Mouse (Mus musculus) heart, embryonic 14.5 days (tissue): Measurements from ENCODE around the gene Ccdc186. TPM values are rescaled to one million over a fixed set of nuclear protein-coding genes. Genes with fewer than 3 reads are reported as not detected.
A peak's percentile ranks its signal among the peaks of the same experiment; 100 is the strongest.
"Not testable (repeated sequence)": the region's sequence is repeated elsewhere in the genome, so short reads cannot be mapped to it uniquely, and the experiment has no call there.

ENCODE experiments used
- ATAC-seq: fragments of 200-750 bp; cut with Nextera tagmentation; 2 replicates; pipeline ENCODE4 v1.8.0; 2017; ENCODE audit warnings: low read depth, moderate TSS enrichment; ENCODE audit not compliant: insufficient number of reproducible peaks, insufficient read depth, low FRiP score
- H3K27ac ChIP-seq, 2 experiments: fragments of 200-500 bp in 1 of 2; fragments of 300-500 bp in 1 of 2; sonication (generic) in 1 of 2; replicated peaks in 1 of 2; 2 replicates each; pipeline ENCODE4 v1.5.1; 2012 to 2014; ENCODE audit warnings: low read depth in 2 of 2, low read length in 2 of 2, control low read depth in 1 of 2, mild to moderate bottlenecking in 1 of 2, mixed read lengths in 1 of 2; ENCODE audit not compliant: control insufficient read depth in 1 of 2, insufficient read depth in 1 of 2
- H3K27me3 ChIP-seq: fragments of 300-500 bp; sonication (generic); 2 replicates; pipeline ENCODE4 v1.6.1; 2014; ENCODE audit warnings: mild to moderate bottlenecking, low read length, control low read depth; ENCODE audit not compliant: control insufficient read depth, insufficient read depth
- H3K36me3 ChIP-seq: fragments of 300-500 bp; sonication (generic); 2 replicates; pipeline ENCODE4 v1.6.1; 2014; ENCODE audit warnings: mild to moderate bottlenecking, control low read depth, low read length, mixed read lengths; ENCODE audit not compliant: control insufficient read depth, insufficient read depth
- H3K4me1 ChIP-seq, 2 experiments: fragments of 200-500 bp in 1 of 2; fragments of 300-500 bp in 1 of 2; sonication (generic) in 1 of 2; 2 replicates each; pipeline ENCODE4 v1.6.1; 2012 to 2014; ENCODE audit warnings: low read length in 2 of 2, control low read depth in 1 of 2, mixed read lengths in 1 of 2; ENCODE audit not compliant: control insufficient read depth in 2 of 2, insufficient read depth in 2 of 2
- H3K4me2 ChIP-seq: fragments of 300-500 bp; sonication (generic); 2 replicates; pipeline ENCODE4 v1.6.1; 2014; ENCODE audit warnings: mild to moderate bottlenecking, low read length
- H3K4me3 ChIP-seq, 2 experiments: fragments of 200-500 bp in 1 of 2; fragments of 300-500 bp in 1 of 2; sonication (generic) in 1 of 2; 2 replicates each; pipeline ENCODE4 v1.5.1; 2012 to 2014; ENCODE audit warnings: low read length in 2 of 2, mild to moderate bottlenecking in 2 of 2, control low read depth in 1 of 2, low read depth in 1 of 2, moderate library complexity in 1 of 2; ENCODE audit not compliant: control insufficient read depth in 1 of 2, insufficient read depth in 1 of 2
- H3K9ac ChIP-seq: fragments of 300-500 bp; sonication (generic); 2 replicates; pipeline ENCODE4 v1.6.1; 2014; ENCODE audit warnings: mild to moderate bottlenecking, low read length
- H3K9me3 ChIP-seq: fragments of 300-500 bp; sonication (generic); 2 replicates; pipeline ENCODE4 v1.6.1; 2016; ENCODE audit warnings: low read length, control low read depth; ENCODE audit not compliant: control insufficient read depth
- WGBS: fragments of 180-500 bp; shearing (Covaris S2); extraction: QIAGEN DNeasy Blood & Tissue Kit; methylation state at CpG from one replicate; pipeline ENCODE4 v1.1.7; 2014; 5-methylcytosine and 5-hydroxymethylcytosine counted together
- polyA plus RNA-seq: library from polyadenylated mRNA; unstranded; fragments of >200 nt; fragmentation: Nextera tagmentation; extraction: Ambion mirVana; gene quantifications from 2 replicates; pipeline ENCODE4 v1.2.1, GENCODE M21; 2014

Gene Ccdc186
- polyA plus RNA-seq, 1 experiment from 2014 or later = 20.4 TPM

DNA sequence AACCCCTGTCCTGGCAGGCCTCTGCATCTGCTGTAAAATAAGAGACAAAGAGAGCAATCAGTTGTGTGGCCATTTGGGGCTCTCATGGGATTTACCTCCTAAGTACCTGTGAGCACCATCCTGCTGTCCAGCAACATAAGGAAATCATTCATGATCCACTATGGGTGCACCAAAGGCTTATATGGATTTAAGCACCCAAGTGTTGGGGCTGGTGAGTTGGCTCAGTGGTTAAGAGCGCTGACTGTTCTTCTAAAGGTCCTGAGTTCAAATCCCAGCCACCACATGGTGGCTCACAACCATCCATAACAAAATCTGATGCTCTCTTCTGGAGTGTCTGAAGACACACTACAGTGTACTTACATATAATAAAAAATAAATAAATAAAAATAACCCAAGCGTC, 67.5 kb downstream of the Ccdc186 start:
- not testable (repeated sequence) for H3K27ac ChIP-seq, H3K9me3 ChIP-seq, H3K36me3 ChIP-seq, H3K4me2 ChIP-seq, H3K9ac ChIP-seq, H3K27me3 ChIP-seq, H3K4me3 ChIP-seq, ATAC-seq
- H3K4me1 ChIP-seq = peaks cover 13 to 14% of the 10 kb centered on the region in 2 experiments
- 91% methylated on average over 2 of the region's 2 CpGs for WGBS

DNA sequence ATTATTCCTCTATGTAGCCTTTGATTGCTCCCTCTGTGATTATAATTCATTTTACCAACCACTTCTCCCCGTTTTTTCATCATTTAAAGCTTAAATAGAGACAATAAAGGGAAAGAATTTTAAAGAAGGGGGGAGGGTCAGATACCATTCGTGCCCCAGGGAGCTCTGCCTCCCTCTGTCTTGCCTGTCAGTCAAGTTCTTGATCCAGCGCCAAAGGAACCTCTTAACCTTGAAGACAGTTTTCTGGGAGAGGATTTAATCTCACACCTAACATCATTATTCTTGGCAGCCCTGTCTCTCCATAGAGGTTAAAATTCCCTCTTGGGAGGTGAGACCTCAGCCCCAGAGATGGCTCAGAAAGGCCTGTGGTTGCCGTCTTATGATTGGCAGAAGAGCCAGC, 71.3 kb downstream of the Ccdc186 start:
- Histone ChIP-seq H3K9ac (no peak overlapping the region), H3K27me3 (no peaks in the 10 kb centered on the region), H3K9me3 (no peaks in the 10 kb centered on the region), H3K27ac (no peak overlapping the region), H3K4me3 (no peak overlapping the region), H3K4me1 (peaks cover 10 to 25% of the 10 kb centered on the region in 2 experiments), H3K4me2 (no peak overlapping the region), H3K36me3 (no peaks in the 10 kb centered on the region)
- no peak for ATAC-seq
- 58% methylated on average over 4 of the region's 4 CpGs for WGBS

DNA sequence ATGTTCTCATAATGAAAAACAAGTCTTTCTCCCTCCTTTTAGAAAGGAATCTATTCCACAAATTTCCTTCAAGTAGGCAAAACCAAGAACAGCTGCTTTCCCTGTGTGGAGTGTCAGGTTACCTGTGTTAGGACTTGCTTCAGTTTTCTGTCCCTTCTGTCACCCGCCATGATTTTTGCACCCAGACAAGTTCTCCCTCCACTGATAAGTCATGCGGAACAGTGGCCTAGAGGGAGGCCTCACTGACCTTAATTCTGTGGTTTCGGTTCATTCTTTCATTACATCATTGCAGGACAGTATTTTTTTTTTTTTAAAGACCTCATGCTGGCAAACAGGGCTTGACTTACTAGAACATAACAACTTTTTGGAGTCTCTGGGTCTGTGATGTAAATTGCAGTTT, 72.6 kb downstream of the Ccdc186 start:
- no peak overlapping the region for H3K9ac ChIP-seq
- no peak overlapping the region for H3K4me3 ChIP-seq
- no peaks in the 10 kb centered on the region for H3K36me3 ChIP-seq
- H3K27ac ChIP-seq = no peak overlapping the region
- ATAC-seq = no peak
- 65% methylated on average over 3 of the region's 3 CpGs for WGBS
- H3K4me2 ChIP-seq = no peak overlapping the region
- H3K9me3 ChIP-seq = no peaks in the 10 kb centered on the region
- peaks cover 18 to 39% of the 10 kb centered on the region in 2 experiments for H3K4me1 ChIP-seq
- no peaks in the 10 kb centered on the region for H3K27me3 ChIP-seq

DNA sequence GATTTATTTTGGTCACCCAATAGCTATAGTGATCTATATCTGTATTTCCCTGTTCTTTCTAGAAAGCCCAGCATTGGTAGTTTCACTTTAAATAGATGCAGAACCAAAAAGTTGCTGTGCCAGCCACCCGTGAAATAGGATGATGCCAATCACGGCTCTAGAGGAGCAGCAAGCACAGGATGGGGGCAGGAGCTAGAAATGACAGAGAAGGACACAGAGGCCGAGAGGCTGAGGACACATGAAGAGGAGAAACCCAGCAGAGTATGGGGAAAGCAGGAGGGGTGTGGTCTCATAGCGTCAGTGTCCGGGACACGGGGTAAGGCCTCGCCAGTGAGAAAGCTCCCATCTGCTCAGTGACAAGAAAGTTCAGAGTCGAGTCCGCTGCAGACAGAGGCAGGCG, 74.1 kb downstream of the Ccdc186 start:
- Histone ChIP-seq H3K27ac (no peak overlapping the region), H3K36me3 (no peaks in the 10 kb centered on the region), H3K27me3 (no peaks in the 10 kb centered on the region), H3K4me2 (0 out of 2 replicates have a peak overlapping the region, but pooled peaks have one; percentile 6), H3K4me1 (peaks cover 27 to 49% of the 10 kb centered on the region in 2 experiments), H3K4me3 (no peak overlapping the region), H3K9ac (no peak overlapping the region), H3K9me3 (no peaks in the 10 kb centered on the region)
- WGBS = 69% methylated on average over 10 of the region's 10 CpGs
- ATAC-seq = no peak

DNA sequence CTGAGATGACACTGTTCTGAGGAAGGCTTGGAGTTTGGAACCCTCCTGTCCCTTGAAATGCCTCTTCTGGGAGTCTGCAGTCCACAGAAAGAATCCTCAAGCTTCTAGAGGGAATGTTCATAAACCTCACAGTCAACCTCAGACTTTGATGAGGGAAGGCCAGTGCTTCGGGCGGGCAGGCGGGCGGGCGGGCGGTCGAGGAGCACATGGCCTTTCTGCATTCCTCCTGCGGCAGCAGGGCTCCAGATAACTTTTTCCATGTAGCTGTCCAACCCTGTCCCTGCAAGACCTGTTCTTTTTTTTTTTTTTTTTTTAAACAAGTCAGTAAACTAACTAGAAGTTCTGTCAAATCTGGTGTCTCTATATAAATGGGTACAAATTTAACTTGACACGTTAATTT, 75.4 kb downstream of the Ccdc186 start:
- no peak overlapping the region for H3K9ac ChIP-seq
- 21% methylated on average over 9 of the region's 9 CpGs for WGBS
- no peaks in the 10 kb centered on the region for H3K36me3 ChIP-seq
- H3K4me2 ChIP-seq = no peak overlapping the region
- H3K4me1 ChIP-seq = peaks cover 34 to 58% of the 10 kb centered on the region in 2 experiments
- no peaks in the 10 kb centered on the region for H3K9me3 ChIP-seq
- no peak overlapping the region for H3K4me3 ChIP-seq
- H3K27ac ChIP-seq = 0 out of 4 replicates have a peak overlapping the region, but pooled peaks of 1 of the 2 experiments have one; percentile 26
- peak; percentile 45; the same call in 1 of the 2 replicates for ATAC-seq
- no peaks in the 10 kb centered on the region for H3K27me3 ChIP-seq

DNA sequence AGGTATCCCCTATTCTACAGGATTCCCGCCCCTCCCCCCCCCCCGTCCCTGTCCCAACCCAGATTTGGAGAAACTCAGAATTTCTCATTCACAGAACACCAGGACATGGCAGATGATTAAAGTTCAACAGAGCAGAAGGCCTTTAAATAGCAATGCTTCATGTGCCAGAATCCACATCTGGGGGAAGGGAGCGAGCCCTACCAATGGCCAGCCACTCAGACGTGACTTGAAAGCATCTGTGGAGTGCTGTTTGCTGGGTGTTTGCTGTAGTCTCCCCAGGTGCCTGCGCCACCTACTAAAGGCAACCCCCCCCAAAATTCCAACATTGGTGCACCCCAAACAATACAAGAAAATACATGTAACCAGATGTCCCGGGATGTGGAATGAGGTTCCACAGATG, 76.5 kb downstream of the Ccdc186 start:
- Histone ChIP-seq H3K4me1 (peaks cover 33 to 58% of the 10 kb centered on the region in 2 experiments), H3K27me3 (no peaks in the 10 kb centered on the region), H3K4me2 (no peak overlapping the region; the same call in 1 of the 2 replicates), H3K9me3 (no peaks in the 10 kb centered on the region), H3K36me3 (no peaks in the 10 kb centered on the region), H3K9ac (no peak overlapping the region), H3K4me3 (no peak overlapping the region), H3K27ac (no peak overlapping the region)
- ATAC-seq = no peak
- WGBS = 68% methylated on average over 6 of the region's 6 CpGs

DNA sequence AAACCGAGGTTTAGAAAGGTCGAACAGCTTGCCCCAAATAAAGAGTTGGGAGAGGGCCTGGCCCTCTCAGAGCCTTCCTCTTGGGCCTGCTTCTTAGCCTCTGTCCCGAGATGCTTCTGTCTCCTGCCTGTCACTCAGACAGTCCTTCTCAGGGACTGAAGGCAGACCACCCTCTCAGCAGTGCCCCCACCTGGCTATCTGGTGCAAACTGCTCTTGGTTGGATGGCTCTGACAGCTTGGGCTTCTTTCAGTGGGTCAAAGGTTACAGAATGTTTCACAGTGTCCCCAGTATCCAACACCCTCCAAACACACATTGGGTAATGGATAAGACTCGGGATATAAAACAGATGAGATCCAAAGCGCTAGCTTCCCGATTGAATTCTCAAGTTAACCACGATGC, 76.9 kb downstream of the Ccdc186 start:
- no peak for ATAC-seq
- peaks cover 33 to 58% of the 10 kb centered on the region in 2 experiments for H3K4me1 ChIP-seq
- 67% methylated on average over 7 of the region's 7 CpGs for WGBS
- no peak overlapping the region for H3K4me2 ChIP-seq
- no peak overlapping the region for H3K27ac ChIP-seq
- H3K36me3 ChIP-seq = no peaks in the 10 kb centered on the region
- no peaks in the 10 kb centered on the region for H3K27me3 ChIP-seq
- no peak overlapping the region for H3K4me3 ChIP-seq
- no peak overlapping the region for H3K9ac ChIP-seq
- no peaks in the 10 kb centered on the region for H3K9me3 ChIP-seq
